Mouse (Mus musculus) CD4-positive, CD25-positive, alpha-beta regulatory T cell, adult 2 months (primary cell): Measurements from ENCODE around the gene Kif1c.
A peak's percentile ranks its signal among the peaks of the same experiment; 100 is the strongest.
"Not testable (repeated sequence)": the region's sequence is repeated elsewhere in the genome, so short reads cannot be mapped to it uniquely, and the experiment has no call there.

ENCODE experiments used
- DNase-seq: peaks from one replicate; pipeline ENCODE4 v3.0.0-alpha.2; 2012; ENCODE audit warnings: low read depth, low spot score

Gene Kif1c

DNA sequence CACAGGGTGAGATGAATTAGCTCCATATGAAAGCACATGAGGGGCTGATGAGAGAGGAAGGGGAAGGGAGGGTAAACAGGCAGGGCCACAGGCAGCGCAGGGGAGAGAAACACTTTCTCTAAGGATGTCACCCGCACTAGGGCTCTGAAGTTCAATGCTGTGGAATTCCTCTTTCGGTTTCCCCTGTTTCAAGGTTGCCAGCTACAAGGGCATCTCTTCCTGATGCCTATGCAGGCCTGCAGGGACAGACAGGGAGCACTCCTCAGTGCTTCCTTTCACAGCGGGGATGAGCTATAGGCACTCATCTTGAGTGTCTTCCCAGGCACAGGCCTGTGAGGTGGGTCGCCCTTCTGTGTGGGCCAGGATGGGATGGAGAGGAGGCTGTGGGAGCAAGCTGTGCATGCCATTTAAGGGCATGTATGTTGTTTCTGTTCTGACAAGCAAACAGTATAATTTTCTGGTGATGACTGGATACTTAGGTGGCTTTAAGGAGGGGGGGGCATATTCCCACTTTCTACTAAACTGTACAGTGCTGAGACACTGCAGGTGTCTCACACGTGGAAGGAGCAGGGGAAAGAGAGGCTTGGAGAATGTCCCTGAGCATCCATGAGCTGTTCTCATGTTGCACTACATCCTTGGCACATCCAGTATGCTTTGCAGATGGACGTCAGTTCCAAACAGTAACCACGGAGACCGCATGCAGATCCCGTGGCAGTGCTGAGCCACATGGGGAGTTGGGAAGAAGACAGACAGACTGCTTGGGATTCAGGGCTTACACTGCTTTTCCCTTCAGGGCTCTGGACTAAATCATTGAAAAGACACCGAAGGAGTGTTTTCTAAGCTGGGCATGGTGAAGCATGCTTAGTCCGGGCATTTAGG lies 42.5 kb downstream of the Kif1c start:
- DNase-seq: no peak

DNA sequence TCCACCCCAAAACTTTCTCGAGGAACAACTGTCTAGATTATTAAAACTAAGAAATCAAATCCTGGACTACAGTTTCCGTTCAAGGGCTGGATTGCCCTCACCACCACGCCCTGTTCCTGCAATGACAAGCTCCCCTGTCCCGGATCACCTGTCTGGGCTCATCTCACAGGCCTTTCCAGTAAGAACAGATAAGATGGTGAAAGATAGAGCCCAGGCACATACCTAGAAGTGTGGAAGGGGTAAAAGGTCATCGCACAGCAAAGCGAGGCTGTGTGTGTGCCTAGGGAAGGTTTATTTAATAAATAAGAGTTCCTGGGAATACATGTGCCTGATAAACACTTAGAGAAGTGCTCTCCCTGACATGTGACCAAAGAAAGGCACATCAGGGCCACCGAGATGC lies 45.3 kb downstream of the Kif1c start:
- DNase-seq: no peak

DNA sequence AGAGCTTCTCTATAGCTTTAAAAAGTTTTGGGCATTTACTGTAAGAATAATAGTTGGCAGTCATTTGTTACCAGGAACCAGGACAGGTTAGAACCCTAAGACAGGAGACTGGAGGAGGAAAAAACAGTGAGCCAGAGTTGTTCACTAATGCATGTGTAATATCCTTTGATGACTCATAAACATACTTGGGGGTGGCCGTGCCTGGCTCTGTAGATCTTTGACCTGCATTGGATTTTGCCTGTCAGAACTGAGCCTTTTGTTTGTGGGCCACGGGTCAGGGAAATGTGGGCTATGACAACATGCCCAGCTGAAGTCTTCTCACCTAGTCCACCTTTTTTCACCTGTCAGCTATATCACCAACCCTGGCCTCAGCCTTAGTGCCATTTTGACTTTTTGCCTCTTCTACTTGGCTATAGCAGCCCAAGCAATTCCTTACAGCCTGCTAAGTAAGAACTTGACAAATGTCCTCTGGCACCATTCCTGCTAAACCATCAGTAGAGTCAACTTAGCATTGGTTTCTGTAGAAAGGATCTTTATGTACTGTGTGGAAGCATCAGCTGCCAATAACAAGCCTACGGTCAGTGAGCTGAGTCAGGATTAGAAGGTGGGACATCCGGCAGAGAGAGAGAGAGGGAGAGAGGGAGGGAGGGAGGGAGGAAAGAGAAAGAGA lies 47.7 kb downstream of the Kif1c start:
- DNase-seq: no peak

DNA sequence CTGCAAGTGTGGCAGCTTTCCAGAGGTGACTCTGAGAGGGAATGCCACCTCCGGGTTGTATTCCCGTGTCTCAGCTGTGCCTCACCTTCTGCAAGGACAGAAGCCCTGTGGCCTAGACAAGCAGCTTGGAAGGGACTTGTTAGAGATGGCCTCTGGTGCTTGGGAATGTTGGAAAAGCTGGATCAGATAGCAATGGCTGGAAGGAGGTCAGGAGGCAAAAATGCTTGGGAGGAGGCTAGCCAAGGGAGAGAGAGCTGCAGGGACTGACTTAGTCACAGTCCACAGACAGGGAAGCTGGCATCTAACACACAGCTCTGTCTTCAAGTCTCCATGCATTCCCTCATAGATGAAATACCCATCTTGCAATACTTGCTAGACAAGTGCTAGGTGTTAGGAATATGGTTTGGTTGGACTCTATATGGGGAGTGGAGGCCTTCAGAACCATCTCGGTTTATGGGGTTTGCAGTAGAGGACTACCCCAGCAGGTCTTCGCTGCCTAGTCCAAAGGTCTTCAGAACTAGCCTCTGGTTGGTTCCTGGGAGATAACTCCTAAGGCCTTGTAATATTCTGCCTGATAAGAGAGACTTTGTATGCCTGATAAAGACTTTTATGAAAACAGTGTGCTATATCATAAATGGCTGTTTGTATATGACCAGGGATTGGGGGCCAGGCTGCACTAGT lies 52.1 kb downstream of the Kif1c start:
- DNase-seq: no peak

DNA sequence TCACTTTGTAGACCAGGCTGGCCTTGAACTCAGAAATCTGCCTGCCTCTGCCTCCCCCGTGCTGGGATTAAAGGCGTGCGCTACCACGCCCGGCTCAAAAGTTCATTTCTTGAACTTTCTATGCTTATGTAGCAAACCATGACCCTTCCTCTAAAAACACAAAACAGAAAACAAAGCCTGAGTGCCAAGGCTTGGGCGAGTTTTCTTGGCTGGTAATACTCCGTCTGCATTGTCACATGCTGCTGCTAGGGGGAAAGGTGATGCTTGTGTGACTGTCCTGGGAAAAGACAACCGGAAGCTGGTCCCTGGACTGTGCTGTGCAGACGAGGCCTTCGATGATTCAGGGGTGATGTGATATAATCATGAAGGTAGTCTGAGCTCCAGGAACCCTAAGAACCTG lies 52.8 kb downstream of the Kif1c start:
- no peak for DNase-seq

DNA sequence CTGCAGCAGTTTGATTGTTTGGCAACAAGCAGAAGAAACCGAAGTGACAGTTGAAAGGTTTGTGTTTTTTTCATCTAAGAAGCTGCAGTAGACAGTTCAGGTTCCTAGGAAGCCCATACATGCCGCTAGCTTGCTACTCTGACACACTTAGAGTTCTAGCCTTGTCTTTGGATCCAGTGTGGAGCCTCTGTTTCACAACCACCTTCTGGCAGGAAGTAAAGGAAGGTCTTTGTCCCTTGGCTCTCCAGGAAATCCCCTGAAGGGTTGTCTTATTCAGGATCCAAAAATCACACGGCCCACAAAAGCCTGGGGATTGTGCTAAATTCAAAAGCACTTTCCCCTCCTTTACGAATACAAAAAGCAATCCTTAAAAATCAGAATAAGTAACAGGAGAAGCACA lies 54.1 kb downstream of the Kif1c start:
- DNase-seq: no peak

DNA sequence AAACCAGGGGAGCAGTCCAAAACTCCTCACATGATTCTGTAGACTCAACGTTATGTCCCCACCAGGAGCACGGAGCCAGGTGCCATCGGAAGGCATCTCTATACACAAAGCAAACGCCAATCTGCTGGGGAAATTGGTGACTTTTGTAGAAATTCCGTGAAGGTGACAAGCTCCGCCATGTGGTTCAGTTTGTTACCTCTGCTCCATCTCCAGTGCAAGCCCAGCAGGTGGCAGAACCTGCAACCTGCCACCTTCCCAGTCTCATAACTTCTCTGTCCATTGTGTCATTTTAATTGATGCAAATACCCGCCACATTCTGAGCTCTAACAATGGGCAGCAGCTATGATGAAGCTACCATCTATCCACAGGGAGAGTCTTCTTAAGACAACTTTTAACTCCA lies 54.6 kb downstream of the Kif1c start:
- no peak for DNase-seq

DNA sequence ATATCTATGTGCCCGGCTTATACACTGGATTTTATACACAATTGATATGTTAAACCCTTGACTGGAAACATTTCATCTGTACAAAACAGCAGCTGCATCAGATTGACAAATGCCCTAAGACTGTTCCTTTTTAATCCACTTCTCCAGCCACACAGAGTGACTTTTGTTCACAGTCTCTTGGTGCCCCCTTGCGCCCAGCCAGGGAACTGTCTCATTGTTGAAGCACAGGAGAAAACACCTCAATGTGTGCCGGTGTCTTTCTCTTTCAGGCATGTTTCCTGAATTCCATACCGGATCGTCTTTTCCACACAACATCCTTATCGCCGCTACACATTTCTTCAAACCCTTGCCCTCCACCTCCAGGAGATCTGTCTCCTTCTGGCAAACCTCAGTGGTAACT lies 55.3 kb downstream of the Kif1c start:
- DNase-seq: peak; percentile 90

DNA sequence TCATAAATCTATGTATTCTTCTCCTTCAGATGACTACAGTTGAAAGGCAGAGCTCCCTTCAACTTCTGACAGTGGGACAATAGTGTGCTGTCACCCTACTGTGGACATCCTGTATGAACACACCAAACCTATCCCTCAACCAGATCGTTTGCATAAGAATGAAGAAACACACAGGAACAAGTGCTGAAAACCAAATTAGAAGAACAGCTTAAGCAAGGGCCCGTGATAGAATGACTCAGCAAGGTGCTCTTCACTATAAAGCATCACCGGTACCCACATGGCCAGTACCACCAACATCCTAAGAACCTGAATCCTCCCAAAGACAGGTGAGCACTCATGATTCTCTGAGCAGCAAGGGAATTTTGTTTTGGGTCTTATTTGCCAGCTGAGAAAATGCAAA lies 60.1 kb downstream of the Kif1c start:
- DNase-seq: not testable (repeated sequence)

DNA sequence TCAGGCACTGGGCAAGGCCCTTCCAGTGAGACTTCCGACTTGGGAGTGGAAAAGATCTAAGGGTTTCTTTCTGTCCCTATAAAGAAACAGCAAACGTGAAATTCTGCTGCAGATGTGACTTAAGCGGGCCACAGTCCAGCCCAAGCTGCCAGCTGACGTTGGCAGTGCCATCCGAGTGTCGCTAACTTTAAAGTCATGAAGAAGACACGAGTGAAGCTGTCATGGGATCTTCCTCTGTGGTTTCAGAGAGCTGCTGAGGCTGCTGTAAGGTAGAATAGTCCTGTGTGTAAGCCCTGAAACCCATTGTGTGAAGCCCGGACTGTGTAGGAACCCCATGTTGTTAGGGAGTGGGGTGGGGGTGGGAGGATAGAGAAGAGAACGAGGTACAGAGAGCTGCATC lies 62.3 kb downstream of the Kif1c start:
- peak; percentile 58 for DNase-seq

DNA sequence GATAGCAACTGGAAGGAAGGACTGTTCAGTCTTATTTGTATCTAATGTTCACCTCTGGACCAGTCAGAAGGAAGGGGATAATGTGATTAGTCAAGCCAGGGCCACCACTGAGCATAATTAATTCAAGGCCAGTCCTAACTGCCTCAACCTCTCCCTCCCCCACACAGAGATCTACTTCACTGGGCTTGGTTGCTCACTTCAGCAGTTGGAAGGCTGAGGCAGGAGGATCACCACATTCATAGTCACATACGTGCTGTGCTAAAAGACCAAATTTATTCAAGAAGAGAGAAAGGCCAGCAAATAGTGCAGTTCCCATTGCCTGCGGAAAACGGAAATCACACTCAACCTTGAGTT lies 63.2 kb downstream of the Kif1c start:
- DNase-seq: no peak

DNA sequence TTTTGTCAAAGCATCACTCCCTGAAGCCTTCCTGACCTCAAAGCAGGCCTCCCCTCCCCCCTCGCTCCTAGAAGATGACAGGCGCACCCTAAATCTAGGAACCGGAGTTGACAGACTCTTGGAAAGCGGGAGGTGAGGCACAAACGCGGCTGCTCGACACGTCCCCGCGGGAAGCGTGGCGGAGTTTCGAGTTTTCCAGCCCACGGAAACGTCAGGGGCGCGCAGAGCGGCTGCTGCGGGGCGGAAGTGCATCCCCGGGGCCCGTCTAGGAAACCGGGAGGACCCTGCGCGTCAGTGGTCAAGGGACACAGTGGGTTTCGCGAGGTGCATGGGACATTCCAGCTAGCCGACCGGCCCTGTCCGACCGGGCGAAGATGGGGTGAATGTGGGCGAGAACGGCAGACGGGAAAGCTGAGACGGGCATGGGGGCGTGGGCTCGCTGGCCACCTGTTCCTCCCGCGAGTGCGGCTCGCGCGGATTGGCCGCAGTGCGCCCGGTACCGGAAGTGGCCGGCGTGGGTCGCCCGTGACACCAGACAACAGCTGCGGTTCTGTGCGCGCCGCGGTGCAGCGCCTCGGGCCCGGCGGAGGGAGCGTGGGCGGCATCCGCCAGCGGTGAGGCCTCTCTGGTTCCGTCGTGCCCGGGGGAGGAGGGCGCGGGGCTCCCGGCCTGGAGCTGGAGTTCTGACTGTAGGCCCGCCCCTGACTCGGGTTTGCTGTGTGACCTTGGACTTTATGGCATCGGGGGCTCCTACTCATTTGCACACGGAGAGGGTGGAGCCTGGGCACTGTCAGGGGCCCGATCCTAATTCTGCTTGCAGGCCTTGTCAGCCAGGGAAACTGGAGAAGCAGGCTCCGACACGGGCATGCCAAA lies 63.8 kb downstream of the Kif1c start, which contains the start of gene Zfp3:
TSS of gene Zfp3 (plus strand) at position 274 of the 873 bp plus-strand sequence.
- DNase-seq: peak; percentile 90

DNA sequence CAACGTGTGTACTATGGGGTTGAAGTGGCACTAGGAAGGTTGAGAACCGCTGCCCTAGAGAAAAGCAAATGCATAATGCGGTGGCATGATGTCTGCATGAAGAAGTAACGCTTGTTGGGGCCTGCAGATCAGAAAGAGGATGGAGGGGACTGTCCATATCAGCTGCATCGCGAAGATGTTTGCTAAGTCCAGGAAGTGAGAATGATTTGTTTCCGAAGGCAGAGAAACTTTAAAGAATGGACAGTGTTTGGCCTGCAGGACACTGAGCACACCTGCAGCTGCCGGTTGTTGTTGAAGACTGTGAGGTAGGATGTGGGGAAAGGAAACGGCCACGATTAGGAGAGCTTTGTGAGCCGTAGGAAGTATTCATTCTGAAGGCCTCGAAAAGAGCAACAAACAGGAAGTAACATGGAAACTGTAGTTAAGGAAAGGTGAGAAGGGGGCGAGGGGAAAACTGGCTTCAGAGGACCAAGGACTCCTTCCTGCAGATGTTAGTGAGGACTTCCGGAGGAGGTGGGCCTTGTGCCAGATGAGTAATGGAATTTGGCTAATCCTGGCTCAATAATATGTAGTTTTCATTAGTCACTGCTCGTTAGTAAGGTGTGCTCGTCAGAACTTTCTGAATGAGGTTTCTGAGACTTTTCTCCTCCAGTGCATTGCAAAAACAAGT lies 65.6 kb downstream of the Kif1c start:
- peak; percentile 60 for DNase-seq

DNA sequence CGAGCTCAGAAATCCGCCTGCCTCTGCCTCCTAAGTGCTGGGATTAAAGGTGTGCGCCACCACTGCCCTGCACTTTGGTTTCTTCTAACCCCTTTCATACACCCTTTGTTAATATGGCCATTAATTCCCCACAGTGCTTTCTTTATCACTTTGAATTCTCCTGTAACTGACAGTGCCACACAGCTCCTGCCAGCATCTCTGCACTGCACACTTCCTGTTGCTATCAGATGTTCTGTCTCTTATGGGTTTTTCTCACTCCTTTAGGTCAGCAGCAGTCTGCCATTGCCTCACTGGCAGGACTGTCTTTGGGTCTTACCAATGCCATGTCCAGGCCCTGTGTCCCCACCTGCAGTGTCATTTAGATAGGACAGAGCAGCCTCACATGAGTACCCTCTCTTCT lies 70.5 kb downstream of the Kif1c start:
- DNase-seq: peak; percentile 14

DNA sequence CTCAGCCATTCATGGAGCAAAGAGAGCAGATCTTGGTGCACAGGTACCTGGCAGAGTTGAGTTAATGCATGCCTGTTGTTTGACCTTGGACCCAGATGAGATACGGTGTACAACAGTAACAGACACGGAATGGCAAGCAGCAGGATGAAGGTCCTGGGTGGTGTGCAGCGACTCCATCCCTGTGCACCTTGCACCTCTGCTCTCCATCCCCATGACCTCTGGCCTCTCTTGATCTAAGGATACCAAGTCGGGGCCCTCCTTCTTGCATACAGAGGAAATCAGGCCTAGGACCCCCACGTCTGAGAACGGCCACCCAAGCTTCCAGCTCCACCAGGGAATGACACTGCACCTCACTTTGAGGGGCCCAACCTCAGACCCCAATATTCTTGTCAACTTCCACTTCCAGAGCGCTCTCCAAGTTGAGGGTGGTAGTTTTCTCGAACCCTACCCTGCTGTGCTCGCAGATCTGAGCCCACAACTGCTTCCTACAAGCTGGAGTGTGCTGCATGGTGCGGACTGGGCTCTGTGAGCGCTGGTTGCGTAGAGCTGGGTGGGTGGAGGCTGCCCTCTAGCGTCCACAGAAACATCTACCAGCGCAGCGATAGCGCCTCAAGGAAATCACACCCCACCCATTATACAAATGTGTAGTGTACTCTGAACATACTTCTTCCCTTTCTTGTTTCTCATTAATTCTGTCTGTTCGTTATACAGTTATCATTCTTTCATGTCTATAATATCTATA lies 76.7 kb downstream of the Kif1c start:
- DNase-seq: peak; percentile 93

DNA sequence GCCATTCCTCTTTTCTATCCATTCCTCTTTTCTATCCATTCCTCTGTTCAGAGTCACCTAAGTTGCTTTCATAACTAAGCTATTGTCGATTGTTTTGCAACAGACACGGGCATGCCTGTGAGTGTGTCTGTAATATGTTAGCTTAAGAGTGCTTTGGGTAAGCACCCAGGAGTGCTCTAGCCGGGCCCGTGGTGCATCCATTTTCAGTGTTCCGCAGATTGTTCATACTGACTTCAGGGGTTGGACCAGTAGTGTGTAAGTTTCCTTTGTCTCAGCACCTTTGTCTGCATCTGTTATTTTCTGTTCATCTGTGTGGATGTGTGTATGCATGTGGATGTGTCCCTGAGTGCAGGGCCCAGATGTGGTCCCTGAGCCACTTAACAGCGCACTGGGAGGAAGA lies 77.3 kb downstream of the Kif1c start:
- peak; percentile 11 for DNase-seq

DNA sequence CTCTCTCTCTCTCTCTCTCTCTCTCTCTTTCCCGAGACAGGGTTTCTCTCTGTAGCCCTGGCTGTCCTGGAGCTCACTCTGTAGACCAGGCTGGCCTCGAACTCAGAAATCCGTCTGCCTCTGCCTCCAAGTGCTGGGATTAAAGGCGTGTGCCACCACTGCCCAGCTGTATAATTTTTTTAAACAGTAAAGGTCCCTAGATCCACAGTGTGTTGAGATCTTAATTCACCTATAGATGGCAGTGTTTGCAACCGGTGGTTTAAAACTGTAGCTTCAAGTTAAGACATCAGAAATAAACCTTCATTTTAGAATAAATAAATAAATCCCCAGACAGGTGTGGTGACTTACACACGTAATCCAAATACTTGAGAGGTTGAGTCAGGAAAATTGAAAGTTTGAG lies 77.7 kb downstream of the Kif1c start:
- DNase-seq: peak; percentile 73
